Comparison of ENCODE assay signal across 24 mouse cellular contexts in genomic region chr10:127153323-127153722, GRCm38 (mm10). TPM values are rescaled to one million over a fixed set of nuclear protein-coding genes. Genes with fewer than 3 reads are reported as not detected.
DNase-seq lines count a peak whose midpoint lies in the region; ATAC-seq and TF ChIP-seq lines count a peak whose summit lies in the region.
"Had no signal": no experiment of that assay in that cellular context is flagged by ENCODE, and none has a peak within 500 bp of the region (broad histone marks: within the 10 kb centered on the region; RNA-seq: fewer than 3 reads in every experiment).

No protein-coding gene starts in this region.

- H3K79me2 ChIP-seq in liver, adult 2 months (ENCODE audit: control insufficient read depth, insufficient read depth, low read length): no peaks in the 10 kb centered on the region

- TF ChIP-seq CTCF in liver, adult 2 months (IDR thresholded peaks at IDR 0.05; ENCODE audit: low read depth, low read length): no peak
- TF ChIP-seq CTCF in left cerebral cortex, adult 2 months (IDR thresholded peaks at IDR 0.05): no peak

- 97% methylated on average over 7 of the region's 7 CpGs for WGBS in kidney, embryonic 15.5 days
- WGBS in liver, adult 2 months: 91% methylated on average over 7 of the region's 7 CpGs

- no peaks in the 10 kb centered on the region for H3K27me3 ChIP-seq in kidney, embryonic 15.5 days
- no peaks in the 10 kb centered on the region for H3K27me3 ChIP-seq in liver, adult 2 months (ENCODE audit: control insufficient read depth, insufficient read depth, low read length)
- H3K27me3 ChIP-seq: embryonic facial prominence, embryonic 12.5 days; embryonic facial prominence, embryonic 15.5 days; heart, embryonic 13.5 days had no signal

- no peak overlapping the region for H3K4me2 ChIP-seq in kidney, embryonic 15.5 days
- H3K4me2 ChIP-seq: embryonic facial prominence, embryonic 12.5 days; embryonic facial prominence, embryonic 15.5 days; heart, embryonic 13.5 days; hindbrain, embryonic 14.5 days had no signal

- intact Hi-C loops in left cerebral cortex, adult 2 months (cut with DNase I): no loop called here

- TF ChIP-seq POLR2A in liver, adult 2 months (IDR thresholded peaks at IDR 0.05; ENCODE audit: extremely low read depth, insufficient read depth, low read length): no peak

- no peak for DNase-seq in kidney, adult 18-20 months
- DNase-seq in liver, adult 2 months (ENCODE audit: extremely low read depth, low read depth, low spot score): no peak
- no peak for DNase-seq in liver
- DNase-seq in left cerebral cortex, adult 2 months (ENCODE audit: extremely low spot score in 1 of 2, low spot score in 2 of 2): no peak
- DNase-seq: adrenal gland, adult 8-10 months; adrenal gland, postnatal 25 days; cerebellum, adult 18-20 months; cerebellum, adult 9-10 months; cerebellum, postnatal 14 days; forebrain, postnatal 0 days; gastrocnemius, postnatal 25 days; heart, adult 2 months; heart, postnatal 14 days; heart, postnatal 4 days had no signal

- H3K4me1 ChIP-seq in kidney, embryonic 15.5 days: peaks cover 8% of the 10 kb centered on the region
- H3K4me1 ChIP-seq in liver, adult 2 months (ENCODE audit: control insufficient read depth, insufficient read depth, low read length): peaks cover 16% of the 10 kb centered on the region
- H3K4me1 ChIP-seq: embryonic facial prominence, embryonic 12.5 days; embryonic facial prominence, embryonic 15.5 days; heart, embryonic 10.5 days; heart, embryonic 13.5 days had no signal

- no peak for ATAC-seq in kidney, embryonic 15.5 days (replicated peaks; ENCODE audit: low FRiP score)
- 0 out of 2 replicates have a peak, but pooled peaks have one; percentile 63 for ATAC-seq in monocyte, adult 5-6 weeks (replicated peaks; ENCODE audit: insufficient number of reproducible peaks, low FRiP score, low TSS enrichment, poor library complexity, severe bottlenecking)
- ATAC-seq: activated CD4-positive, CD25-positive, alpha-beta regulatory T cell, adult 4 months; forebrain, embryonic 14.5 days; forebrain, postnatal 0 days; hindbrain, postnatal 0 days had no signal

- H3K9ac ChIP-seq in kidney, embryonic 15.5 days: no peak overlapping the region
- no peak overlapping the region for H3K9ac ChIP-seq in liver, adult 2 months (ENCODE audit: low read depth, low read length)
- H3K9ac ChIP-seq: embryonic facial prominence, embryonic 12.5 days; embryonic facial prominence, embryonic 15.5 days; forebrain, postnatal 0 days; heart, embryonic 13.5 days; hindbrain, embryonic 14.5 days had no signal

- H3K27ac ChIP-seq in kidney, embryonic 15.5 days: peak overlapping the region; percentile 37; the same call in 1 of the 2 replicates
- H3K27ac ChIP-seq in liver, adult 2 months (replicated peaks; ENCODE audit: insufficient read depth, low read depth, low read length): peak overlapping the region; percentile 29; the same call in 1 of the 2 replicates
- H3K27ac ChIP-seq in left cerebral cortex, adult 2 months: no peak overlapping the region
- H3K27ac ChIP-seq: embryonic facial prominence, embryonic 12.5 days; embryonic facial prominence, embryonic 15.5 days; heart, adult 2 months; heart, embryonic 10.5 days; heart, embryonic 13.5 days; hindbrain, embryonic 14.5 days; hindbrain, postnatal 0 days had no signal

- no peaks in the 10 kb centered on the region for H3K9me3 ChIP-seq in kidney, embryonic 15.5 days (replicated peaks)
- H3K9me3 ChIP-seq: embryonic facial prominence, embryonic 12.5 days; embryonic facial prominence, embryonic 15.5 days; heart, embryonic 10.5 days had no signal

- no peak overlapping the region for H3K4me3 ChIP-seq in kidney, embryonic 15.5 days (replicated peaks)
- no peak overlapping the region for H3K4me3 ChIP-seq in liver, adult 2 months (ENCODE audit: insufficient read depth, low read depth, low read length)
- no peak overlapping the region for H3K4me3 ChIP-seq in left cerebral cortex, adult 2 months
- H3K4me3 ChIP-seq: embryonic facial prominence, embryonic 12.5 days; embryonic facial prominence, embryonic 15.5 days; heart, adult 2 months; heart, embryonic 10.5 days; heart, embryonic 13.5 days had no signal

- H3K36me3 ChIP-seq in kidney, embryonic 15.5 days: no peaks in the 10 kb centered on the region
- no peaks in the 10 kb centered on the region for H3K36me3 ChIP-seq in liver, adult 2 months (ENCODE audit: control insufficient read depth, insufficient read depth, low read length)
- H3K36me3 ChIP-seq: embryonic facial prominence, embryonic 12.5 days; embryonic facial prominence, embryonic 15.5 days; heart, embryonic 10.5 days; heart, embryonic 13.5 days had no signal

RNA-seq across cellular contexts. Expression of gene B4galnt1, which starts 11.7 kb away (rescaled TPM):
- polyA plus RNA-seq in kidney, embryonic 15.5 days (2015; fragmentation: Nextera tagmentation; extraction: Ambion mirVana): 7.5 and 7.7 TPM in 2 replicates
- 21.9 and 36.3 TPM in 2 replicates for total RNA-seq in liver, adult 2 months (2014; rRNA removed)
- 85.0 and 89.8 TPM in 2 replicates for polyA plus RNA-seq in liver, adult 2 months (2012; rRNA removed)
- 166 to 275 TPM (median 211 TPM) in 3 replicates for total RNA-seq in monocyte, adult 5-6 weeks (2017)
- 100 to 1,000 TPM; 122 to 125 TPM for total RNA-seq in left cerebral cortex, adult 2 months (2021)

RNA-seq across cellular contexts. Expression of gene Slc26a10, which starts 27.1 kb away (rescaled TPM):
- polyA plus RNA-seq in kidney, embryonic 15.5 days (2015; fragmentation: Nextera tagmentation; extraction: Ambion mirVana): 3.1 and 3.3 TPM in 2 replicates
- 1.3 and 3.1 TPM in 2 replicates for total RNA-seq in liver, adult 2 months (2014; rRNA removed)
- 4.1 and 5.8 TPM in 2 replicates for polyA plus RNA-seq in liver, adult 2 months (2012; rRNA removed)
- 3.2 to 4.2 TPM (median 3.5 TPM) in 3 replicates for total RNA-seq in monocyte, adult 5-6 weeks (2017)
- 1 to 10 TPM; 3.8 TPM for total RNA-seq in left cerebral cortex, adult 2 months (2021)

RNA-seq across cellular contexts. Expression of gene Os9, which starts 32.4 kb away (rescaled TPM):
- polyA plus RNA-seq in kidney, embryonic 15.5 days (2015; fragmentation: Nextera tagmentation; extraction: Ambion mirVana): 88.1 and 94.0 TPM in 2 replicates
- total RNA-seq in liver, adult 2 months (2014; rRNA removed): 130 TPM in 2 replicates
- polyA plus RNA-seq in liver, adult 2 months (2012; rRNA removed): 128 and 130 TPM in 2 replicates
- 253 to 285 TPM (median 262 TPM) in 3 replicates for total RNA-seq in monocyte, adult 5-6 weeks (2017)
- total RNA-seq in left cerebral cortex, adult 2 months (2021): 100 to 1,000 TPM; 109 to 114 TPM

RNA-seq across cellular contexts. Expression of gene Arhgef25, which starts 36.6 kb away (rescaled TPM):
- polyA plus RNA-seq in kidney, embryonic 15.5 days (2015; fragmentation: Nextera tagmentation; extraction: Ambion mirVana): 40.6 and 52.6 TPM in 2 replicates
- 0.83 and 0.87 TPM in 2 replicates for total RNA-seq in liver, adult 2 months (2014; rRNA removed)
- polyA plus RNA-seq in liver, adult 2 months (2012; rRNA removed): 0.91 and 1.4 TPM in 2 replicates
- 1.9 TPM in 1 of 3 replicates, not detected in the others for total RNA-seq in monocyte, adult 5-6 weeks (2017)
- total RNA-seq in left cerebral cortex, adult 2 months (2021): 100 to 1,000 TPM; 198 to 208 TPM
- polyA plus RNA-seq: activated CD4-positive, CD25-positive, alpha-beta regulatory T cell, adult 4 months had no signal

RNA-seq across cellular contexts. Expression of gene Dtx3, which starts 42.2 kb away (rescaled TPM):
- polyA plus RNA-seq in kidney, embryonic 15.5 days (2015; fragmentation: Nextera tagmentation; extraction: Ambion mirVana): 100 and 129 TPM in 2 replicates
- total RNA-seq in liver, adult 2 months (2014; rRNA removed): 1.5 and 1.8 TPM in 2 replicates
- polyA plus RNA-seq in liver, adult 2 months (2012; rRNA removed): 5.2 and 10.0 TPM in 2 replicates
- total RNA-seq in monocyte, adult 5-6 weeks (2017): 3.8 to 17.3 TPM (median 8.8 TPM) in 3 replicates
- 100 to 1,000 TPM; 207 to 223 TPM for total RNA-seq in left cerebral cortex, adult 2 months (2021)
